Mouse (Mus musculus) liver, embryonic 13.5 days (tissue): ENCODE measurements around the gene Cdh12. TPM values are rescaled to one million over a fixed set of nuclear protein-coding genes. Genes with fewer than 3 reads are reported as not detected.
A peak's percentile ranks its signal among the peaks of the same experiment; 100 is the strongest.

Experiments
- ATAC-seq: fragments of 200-750 bp; cut with Nextera tagmentation; 2 replicates; pipeline ENCODE4 v1.8.0; 2017; ENCODE audit warnings: low read depth, mild to moderate bottlenecking, moderate number of reproducible peaks, moderate library complexity
- DNase-seq: peaks from one replicate; pipeline ENCODE4 v3.0.0; 2022
- H3K27ac ChIP-seq: fragments of 300-500 bp; sonication (generic); 2 replicates; pipeline ENCODE4 v1.5.1; 2015; ENCODE audit warnings: moderate library complexity, mild to moderate bottlenecking, inconsistent platforms
- H3K27me3 ChIP-seq: fragments of 300-500 bp; sonication (generic); 2 replicates; pipeline ENCODE4 v1.6.1; 2015; ENCODE audit warnings: mild to moderate bottlenecking, inconsistent platforms
- H3K36me3 ChIP-seq: fragments of 300-500 bp; sonication (generic); 2 replicates; pipeline ENCODE4 v1.6.1; 2015; ENCODE audit warnings: mild to moderate bottlenecking, inconsistent platforms
- H3K4me1 ChIP-seq: fragments of 300-500 bp; sonication (generic); replicated peaks from 2 replicates; pipeline ENCODE4 v1.6.1; 2015; ENCODE audit warnings: inconsistent platforms
- H3K4me2 ChIP-seq: fragments of 300-500 bp; sonication (generic); 2 replicates; pipeline ENCODE4 v1.6.1; 2015; ENCODE audit warnings: inconsistent platforms, mild to moderate bottlenecking, moderate library complexity
- H3K4me3 ChIP-seq: fragments of 300-500 bp; sonication (generic); replicated peaks from 2 replicates; pipeline ENCODE4 v1.5.1; 2015; ENCODE audit warnings: mild to moderate bottlenecking, inconsistent platforms
- H3K9ac ChIP-seq: fragments of 300-500 bp; sonication (generic); 2 replicates; pipeline ENCODE4 v1.6.1; 2015; ENCODE audit warnings: mild to moderate bottlenecking, inconsistent platforms
- H3K9me3 ChIP-seq: fragments of 300-500 bp; sonication (generic); replicated peaks from 2 replicates; pipeline ENCODE4 v1.6.1; 2016; ENCODE audit warnings: inconsistent platforms
- WGBS: fragments of 180-500 bp; shearing (Covaris S2); methylation state at CpG from one replicate; pipeline ENCODE4 v1.1.7; 2015; ENCODE audit not compliant: insufficient replicate concordance; 5-methylcytosine and 5-hydroxymethylcytosine counted together
- polyA plus RNA-seq: library from polyadenylated mRNA; unstranded; fragments of >200 nt; fragmentation: Nextera tagmentation; extraction: Ambion mirVana; gene quantifications from 2 replicates; pipeline ENCODE4 v1.2.1, GENCODE M21; 2015

Gene Cdh12
- polyA plus RNA-seq, 1 experiment from 2014 or later = not detected

DNA sequence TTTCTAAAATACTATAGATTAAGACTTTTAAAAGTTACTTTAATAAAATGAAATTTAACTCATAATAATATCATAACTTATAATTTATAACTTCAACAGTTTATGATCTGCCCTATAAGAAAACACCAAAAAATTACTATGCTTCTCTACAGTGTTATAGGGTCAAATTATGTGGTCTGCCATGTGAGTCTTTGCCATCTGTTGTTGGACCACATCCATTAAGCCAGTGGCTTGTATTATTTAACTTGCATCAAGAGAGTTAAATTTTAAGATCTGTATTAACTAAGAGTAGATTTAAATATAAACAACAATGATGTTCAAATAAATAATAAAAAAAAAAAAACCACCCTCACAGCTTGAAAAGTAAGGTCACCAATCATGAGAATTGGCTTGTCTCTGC lies 479.2 kb downstream of the Cdh12 start:
- H3K4me1 ChIP-seq = no peaks in the 10 kb centered on the region
- DNase-seq = no peak
- H3K9me3 ChIP-seq = no peaks in the 10 kb centered on the region
- H3K4me2 ChIP-seq = no peak overlapping the region
- ATAC-seq = no peak
- H3K27ac ChIP-seq = no peak overlapping the region
- no peaks in the 10 kb centered on the region for H3K27me3 ChIP-seq
- H3K9ac ChIP-seq = no peak overlapping the region
- H3K4me3 ChIP-seq = no peak overlapping the region
- no peaks in the 10 kb centered on the region for H3K36me3 ChIP-seq

DNA sequence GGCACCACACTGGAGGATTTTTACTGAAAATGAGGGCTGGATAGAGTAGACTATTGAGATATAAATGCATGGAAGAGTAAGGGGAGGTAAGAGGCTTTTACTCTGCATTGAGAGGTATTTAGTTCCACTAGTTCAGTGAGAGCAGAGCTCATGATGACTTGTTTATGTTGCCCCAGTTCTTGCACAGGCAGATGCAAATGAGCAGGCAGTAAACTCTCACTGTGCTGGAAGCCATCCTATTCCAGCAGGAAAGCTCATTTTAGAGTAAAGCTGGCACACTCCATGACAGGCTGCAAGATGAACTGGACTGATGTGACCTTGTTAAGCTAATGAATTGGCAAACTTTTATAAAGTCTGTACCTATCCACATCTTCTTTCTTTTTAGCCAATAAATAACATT lies 494.9 kb downstream of the Cdh12 start:
- H3K4me1 ChIP-seq = no peaks in the 10 kb centered on the region

DNA sequence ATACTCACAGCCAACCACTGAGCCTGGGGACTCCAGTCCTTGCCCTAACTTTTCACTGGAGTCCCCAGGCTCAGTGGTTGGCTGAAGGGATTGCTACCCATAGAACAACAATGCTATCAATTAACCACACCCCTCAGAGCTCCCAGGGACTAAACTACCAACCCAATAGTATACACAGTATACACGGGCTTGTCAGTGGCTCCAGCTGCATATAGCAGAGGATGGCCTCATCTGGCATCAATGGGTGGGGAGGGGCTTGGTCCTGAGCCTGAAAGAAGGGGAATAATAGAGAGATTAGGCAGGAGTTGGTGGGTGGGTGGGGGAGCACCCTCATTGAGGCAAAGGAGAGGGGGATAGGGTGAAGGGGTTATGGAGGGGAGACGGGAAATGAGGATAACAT lies 518.4 kb downstream of the Cdh12 start:
- no peaks in the 10 kb centered on the region for H3K36me3 ChIP-seq
- no peak overlapping the region for H3K27ac ChIP-seq
- H3K4me3 ChIP-seq = no peak overlapping the region
- H3K4me1 ChIP-seq = no peaks in the 10 kb centered on the region
- no peak overlapping the region for H3K4me2 ChIP-seq
- ATAC-seq (no peak), DNase-seq (no peak)
- no peak overlapping the region for H3K9ac ChIP-seq
- 56% methylated on average over 2 of the region's 2 CpGs for WGBS
- H3K27me3 ChIP-seq = no peaks in the 10 kb centered on the region
- H3K9me3 ChIP-seq = no peaks in the 10 kb centered on the region

More for the DNA sequence above, 494.9 kb downstream of the Cdh12 start:
- no peak for DNase-seq
- no peak for ATAC-seq
- no peaks in the 10 kb centered on the region for H3K36me3 ChIP-seq
- H3K27me3 ChIP-seq = no peaks in the 10 kb centered on the region
- no peaks in the 10 kb centered on the region for H3K9me3 ChIP-seq
- no peak overlapping the region for H3K27ac ChIP-seq
- H3K9ac ChIP-seq = no peak overlapping the region
- no peak overlapping the region for H3K4me2 ChIP-seq
- no peak overlapping the region for H3K4me3 ChIP-seq

DNA sequence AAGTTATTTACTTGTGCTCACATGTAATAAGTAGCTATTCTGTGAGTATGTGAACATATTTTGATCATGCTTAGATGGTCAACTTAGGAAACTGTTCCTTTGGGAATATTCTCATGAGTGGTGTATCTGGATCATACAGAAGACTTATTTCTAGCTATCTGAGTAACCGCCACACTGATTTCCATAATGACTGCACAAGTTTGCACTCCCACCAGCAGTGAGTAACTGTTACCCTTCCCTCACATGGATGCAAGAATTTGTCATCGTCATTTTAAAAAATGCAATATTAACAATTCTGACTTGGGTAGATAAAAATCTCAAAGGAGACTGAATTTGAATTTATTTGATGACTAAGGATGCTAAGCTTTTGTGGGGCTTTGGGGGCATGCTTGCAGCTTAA lies 522.0 kb downstream of the Cdh12 start:
- Histone ChIP-seq H3K36me3 (no peaks in the 10 kb centered on the region), H3K9me3 (no peaks in the 10 kb centered on the region), H3K27me3 (no peaks in the 10 kb centered on the region), H3K27ac (no peak overlapping the region), H3K4me1 (no peaks in the 10 kb centered on the region), H3K9ac (no peak overlapping the region), H3K4me2 (no peak overlapping the region), H3K4me3 (no peak overlapping the region)
- ATAC-seq (no peak), DNase-seq (no peak)
- WGBS = 68% methylated on average over 2 of the region's 2 CpGs

DNA sequence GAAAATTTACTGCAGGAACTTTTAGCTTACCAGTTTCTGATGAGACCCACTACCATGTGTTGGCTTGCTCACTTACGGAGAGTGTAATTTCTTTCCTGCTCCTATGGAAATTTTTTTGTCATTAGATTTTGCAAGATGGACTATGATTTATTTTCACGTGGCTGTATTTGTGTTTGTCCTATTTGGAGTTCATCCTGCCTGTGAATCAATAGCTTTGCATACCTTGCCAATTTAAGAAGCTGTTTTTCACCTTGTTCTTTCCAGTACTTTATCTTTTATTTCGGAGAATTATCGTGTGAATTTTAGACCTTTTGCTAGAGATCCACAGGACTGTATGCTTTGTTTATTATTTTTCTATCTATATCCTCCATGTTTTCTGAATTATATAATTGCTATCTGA lies 551.5 kb downstream of the Cdh12 start:
- no peak overlapping the region for H3K4me2 ChIP-seq
- no peak for DNase-seq

DNA sequence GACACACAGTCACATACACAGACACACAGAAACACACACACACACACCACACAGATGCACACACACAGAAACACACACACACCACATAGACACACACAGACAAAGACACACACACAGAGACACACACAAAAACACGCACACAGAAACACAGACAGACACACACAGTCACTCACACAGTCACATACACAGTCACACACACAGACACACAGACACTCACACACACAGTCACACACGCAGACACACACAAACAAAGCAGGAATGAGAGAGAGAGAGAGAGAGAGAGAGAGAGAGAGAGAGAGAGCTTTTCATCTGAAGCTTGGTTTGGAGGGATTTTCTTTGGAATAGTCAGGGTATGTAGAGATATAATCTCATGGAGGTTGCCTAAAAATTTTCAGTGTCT lies 558.9 kb downstream of the Cdh12 start:
- H3K36me3 ChIP-seq = no peaks in the 10 kb centered on the region
- H3K4me1 ChIP-seq = no peaks in the 10 kb centered on the region
- ATAC-seq (no peak), DNase-seq (no peak)
- H3K4me2 ChIP-seq = no peak overlapping the region
- no peaks in the 10 kb centered on the region for H3K9me3 ChIP-seq
- H3K4me3 ChIP-seq = no peak overlapping the region
- no peak overlapping the region for H3K27ac ChIP-seq
- H3K9ac ChIP-seq = no peak overlapping the region
- 45% methylated on average over 2 of the region's 2 CpGs for WGBS
- no peaks in the 10 kb centered on the region for H3K27me3 ChIP-seq

More for the DNA sequence above, 551.5 kb downstream of the Cdh12 start:
- Histone ChIP-seq H3K9me3 (no peaks in the 10 kb centered on the region), H3K9ac (no peak overlapping the region), H3K27me3 (no peaks in the 10 kb centered on the region), H3K36me3 (no peaks in the 10 kb centered on the region), H3K4me3 (no peak overlapping the region), H3K27ac (no peak overlapping the region), H3K4me1 (no peaks in the 10 kb centered on the region)
- WGBS = 55% methylated on average over 4 of the region's 4 CpGs
- ATAC-seq = no peak

DNA sequence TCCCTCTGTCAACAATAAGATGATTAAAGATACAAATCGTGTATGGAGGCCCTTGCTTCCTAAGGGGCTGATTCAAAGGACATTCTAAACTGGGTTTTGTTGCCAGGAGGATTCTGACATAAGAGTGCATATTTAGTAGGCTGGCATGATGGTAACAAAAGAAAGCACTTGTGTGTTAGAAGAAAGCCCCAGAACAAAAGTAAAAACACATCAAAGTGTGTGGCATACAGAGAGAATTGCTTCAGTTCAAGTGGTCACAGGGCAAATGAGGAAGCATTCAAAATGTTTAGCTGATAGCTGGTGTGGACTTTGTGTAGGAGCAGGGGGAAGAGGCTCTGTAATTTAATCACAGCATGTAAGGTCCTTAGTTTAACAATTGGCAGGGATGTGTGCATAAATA lies 559.4 kb downstream of the Cdh12 start:
- no peaks in the 10 kb centered on the region for H3K4me1 ChIP-seq
- no peaks in the 10 kb centered on the region for H3K27me3 ChIP-seq
- ATAC-seq (no peak), DNase-seq (no peak)
- H3K9me3 ChIP-seq = no peaks in the 10 kb centered on the region
- H3K36me3 ChIP-seq = no peaks in the 10 kb centered on the region
- H3K9ac ChIP-seq = no peak overlapping the region
- H3K4me2 ChIP-seq = no peak overlapping the region
- no peak overlapping the region for H3K27ac ChIP-seq
- 44% methylated on average over 1 of the region's 1 CpGs for WGBS
- H3K4me3 ChIP-seq = no peak overlapping the region

DNA sequence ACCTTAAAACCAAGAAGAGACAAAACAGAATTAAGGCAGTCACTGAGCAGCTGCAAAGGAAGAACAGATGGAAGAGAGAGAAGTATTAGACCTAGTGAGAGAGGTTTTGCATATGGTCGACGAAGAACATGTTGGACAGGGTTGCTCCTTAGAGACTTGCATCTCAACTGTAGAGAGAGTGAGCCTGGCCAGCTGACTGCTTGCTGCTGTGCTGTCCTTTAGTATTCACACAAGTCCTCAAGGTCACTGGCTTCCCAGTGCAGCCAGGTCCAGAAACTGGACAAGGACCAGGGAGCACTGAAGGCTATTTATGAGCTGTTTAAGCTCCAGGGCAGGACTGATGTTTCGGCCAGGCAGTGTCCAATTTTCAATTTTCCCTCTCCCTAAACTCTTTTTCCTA lies 559.9 kb downstream of the Cdh12 start:
- no peak overlapping the region for H3K4me2 ChIP-seq
- ATAC-seq (no peak), DNase-seq (no peak)
- H3K27me3 ChIP-seq = no peaks in the 10 kb centered on the region
- WGBS = 70% methylated on average over 3 of the region's 3 CpGs
- H3K9ac ChIP-seq = no peak overlapping the region
- no peaks in the 10 kb centered on the region for H3K36me3 ChIP-seq
- H3K4me3 ChIP-seq = no peak overlapping the region
- no peaks in the 10 kb centered on the region for H3K4me1 ChIP-seq
- H3K9me3 ChIP-seq = no peaks in the 10 kb centered on the region
- H3K27ac ChIP-seq = no peak overlapping the region

DNA sequence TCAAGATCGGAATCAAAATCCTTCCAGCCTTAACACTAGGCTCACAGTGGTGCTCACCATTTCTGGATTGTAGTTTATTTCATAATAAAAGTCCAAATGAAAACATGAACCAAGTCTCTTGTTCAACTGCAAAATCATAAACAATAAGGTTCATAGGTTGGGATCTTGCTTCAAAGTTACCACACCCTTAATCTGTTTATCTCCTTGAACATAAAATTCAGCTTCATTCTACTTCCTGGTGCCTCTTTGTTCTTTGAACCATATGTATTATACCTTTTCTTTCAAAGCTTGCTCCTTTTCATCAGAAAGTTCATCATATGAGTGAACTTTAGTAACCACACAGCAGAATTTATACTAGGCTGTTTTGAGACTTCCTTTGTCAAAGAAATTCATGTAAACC lies 614.6 kb downstream of the Cdh12 start:
- no peak overlapping the region for H3K9ac ChIP-seq
- H3K4me2 ChIP-seq = no peak overlapping the region
- no peaks in the 10 kb centered on the region for H3K4me1 ChIP-seq
- H3K27ac ChIP-seq = no peak overlapping the region
- ATAC-seq = no peak
- no peak overlapping the region for H3K4me3 ChIP-seq
- no peaks in the 10 kb centered on the region for H3K27me3 ChIP-seq
- WGBS = 53% methylated on average over 1 of the region's 1 CpGs
- no peaks in the 10 kb centered on the region for H3K9me3 ChIP-seq
- no peak for DNase-seq
- H3K36me3 ChIP-seq = no peaks in the 10 kb centered on the region

DNA sequence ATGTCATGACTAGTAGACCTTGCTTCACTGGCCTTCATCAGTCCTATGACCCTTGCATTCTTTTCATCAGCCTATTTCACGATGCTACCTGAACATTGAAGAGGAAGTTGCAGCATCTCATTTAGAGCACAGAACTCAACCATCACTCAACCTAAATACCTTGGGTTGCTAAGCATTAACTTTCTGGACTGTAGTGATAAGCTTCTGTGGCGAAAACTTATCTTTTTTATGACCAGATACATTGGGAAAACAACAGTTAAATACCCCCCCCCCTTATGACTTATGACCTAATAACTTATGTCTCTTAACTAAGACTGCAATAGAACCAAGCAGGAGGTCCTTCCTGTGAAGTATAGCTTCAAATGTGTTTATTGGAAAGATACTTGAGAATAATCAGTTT lies 620.2 kb downstream of the Cdh12 start:
- Histone ChIP-seq H3K4me2 (no peak overlapping the region), H3K36me3 (no peaks in the 10 kb centered on the region), H3K4me1 (no peaks in the 10 kb centered on the region), H3K4me3 (no peak overlapping the region), H3K27ac (no peak overlapping the region), H3K9me3 (no peaks in the 10 kb centered on the region), H3K27me3 (no peaks in the 10 kb centered on the region), H3K9ac (no peak overlapping the region)
- WGBS = 35% methylated on average over 2 of the region's 2 CpGs
- DNase-seq (no peak), ATAC-seq (no peak)

DNA sequence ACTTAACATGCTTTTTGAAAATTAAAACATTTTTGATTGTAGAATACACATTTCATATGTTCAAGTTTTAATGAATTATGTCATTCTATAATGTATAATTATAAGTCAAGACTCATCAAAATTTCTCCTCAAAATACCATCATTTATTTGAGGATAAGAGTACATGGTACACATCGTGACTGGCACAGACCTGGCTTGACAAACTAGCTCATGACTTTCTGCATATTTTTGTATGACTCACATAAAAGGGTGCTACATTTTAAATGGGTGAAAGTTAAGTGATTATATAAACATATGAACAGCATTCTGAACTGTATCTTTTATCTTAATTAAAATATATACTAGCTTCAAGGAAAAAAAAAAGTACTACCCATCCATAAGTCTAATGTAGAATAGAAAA lies 643.8 kb downstream of the Cdh12 start:
- H3K9ac ChIP-seq = no peak overlapping the region
- no peaks in the 10 kb centered on the region for H3K27me3 ChIP-seq
- H3K27ac ChIP-seq = no peak overlapping the region
- no peak overlapping the region for H3K4me3 ChIP-seq
- H3K4me1 ChIP-seq = no peaks in the 10 kb centered on the region
- H3K4me2 ChIP-seq = no peak overlapping the region
- WGBS = 66% methylated on average over 1 of the region's 1 CpGs
- no peak for ATAC-seq
- H3K36me3 ChIP-seq = no peaks in the 10 kb centered on the region
- no peak for DNase-seq
- 0 out of 2 replicates have a peak, but pooled peaks cover 4% of the 10 kb centered on the region for H3K9me3 ChIP-seq

DNA sequence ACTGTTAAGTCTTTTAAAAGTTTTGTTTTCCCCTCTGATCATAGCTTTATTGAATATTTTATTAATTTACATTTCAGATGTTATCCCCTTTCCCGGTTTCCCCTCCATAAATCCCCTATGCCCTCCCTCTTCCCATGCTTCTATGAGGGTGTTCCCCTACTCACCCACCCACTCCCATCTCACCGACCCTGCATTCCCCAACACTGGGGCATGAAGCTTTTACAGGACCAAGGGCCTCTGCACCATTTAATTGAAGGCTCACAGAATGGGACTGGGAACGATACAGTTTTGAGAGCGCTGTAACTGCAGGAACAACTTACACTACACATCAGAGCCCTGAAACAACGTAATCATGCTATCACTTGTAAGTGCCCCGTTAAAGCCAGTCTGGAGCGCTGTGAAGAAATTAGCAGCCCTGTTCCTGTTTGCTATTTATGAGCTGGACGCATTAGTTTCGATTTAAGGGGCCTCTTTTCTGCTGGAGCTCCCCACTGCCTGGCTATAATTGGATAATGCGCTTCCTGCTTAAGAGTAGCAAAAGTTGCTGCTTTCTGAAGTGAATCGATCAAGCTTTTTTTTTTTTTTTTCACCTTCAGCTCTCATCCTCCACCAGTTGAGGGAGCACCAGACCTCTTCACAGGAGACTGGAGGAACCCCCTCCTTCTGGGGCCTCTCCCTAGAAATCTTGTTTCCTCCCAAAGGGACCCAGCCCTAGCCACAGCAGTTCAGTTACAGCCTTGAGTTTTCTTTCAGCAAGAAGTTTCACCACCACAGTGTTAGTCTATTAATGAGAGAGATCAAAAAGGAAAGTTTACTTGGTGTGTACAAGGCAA lies 660.2 kb downstream of the Cdh12 start:
- H3K9ac ChIP-seq = no peak overlapping the region
- WGBS = 17% methylated on average over 11 of the region's 11 CpGs
- H3K36me3 ChIP-seq = no peaks in the 10 kb centered on the region
- peak overlapping the region; percentile 24; the same call in 1 of the 2 replicates for H3K4me2 ChIP-seq
- no peaks in the 10 kb centered on the region for H3K4me1 ChIP-seq
- no peak for DNase-seq
- ATAC-seq = no peak
- no peaks in the 10 kb centered on the region for H3K27me3 ChIP-seq
- H3K4me3 ChIP-seq = no peak overlapping the region
- H3K27ac ChIP-seq = no peak overlapping the region
- no peaks in the 10 kb centered on the region for H3K9me3 ChIP-seq
